Mouse (Mus musculus): ENCODE measurements around the gene Rapgef2. TPM values are rescaled to one million over a fixed set of nuclear protein-coding genes. Genes with fewer than 3 reads are reported as not detected.

Gene Rapgef2
- polyA plus RNA-seq, 2 experiments, result 1.2 TPM

GRCm38 (mm10) chr3:79039666-79040450 is 246.5 kb downstream of the Rapgef2 start:
- no peak for ATAC-seq (ENCODE audit: insufficient read depth)
- WGBS (ENCODE audit: insufficient replicate concordance), result 34% methylated on average over 2 of the region's 2 CpGs
- TF ChIP-seq CTCF (IDR thresholded peaks at IDR 0.05; ENCODE audit: low read depth) (no peak), EP300 (IDR thresholded peaks at IDR 0.05; ENCODE audit: low read depth) (no peak)
- Histone ChIP-seq H3K4me1 (replicated peaks; ENCODE audit: control insufficient read depth in 2 of 2, insufficient read depth in 2 of 2, low read length in 1 of 2) (0 out of 4 replicates have a peak, but pooled peaks cover 0 to 1% of the 10 kb centered on the region in 2 experiments), H3K36me3 (replicated peaks; ENCODE audit: control insufficient read depth, insufficient read depth, low read depth) (no peaks in the 10 kb centered on the region), H3K9me3 (ENCODE audit: control insufficient read depth, low read length) (no peaks in the 10 kb centered on the region), H3K4me3 (ENCODE audit: insufficient read depth in 1 of 2, low read depth in 2 of 2, low read length in 2 of 2) (no peak overlapping the region), H3K9ac (replicated peaks) (no peak overlapping the region), H3K27me3 (ENCODE audit: control insufficient read depth, insufficient read depth, low read length) (no peaks in the 10 kb centered on the region), H3K27ac (no peak overlapping the region), H3K4me2 (ENCODE audit: low read depth) (no peak overlapping the region)
- DNase-seq (ENCODE audit: low read depth in 3 of 3, low spot score in 3 of 3), result no peak

- H3K9ac ChIP-seq (replicated peaks), result no peak overlapping the region
- H3K27me3 ChIP-seq (ENCODE audit: control insufficient read depth, insufficient read depth, low read length), result no peaks in the 10 kb centered on the region
- ATAC-seq (ENCODE audit: insufficient read depth) (no peak), DNase-seq (ENCODE audit: low read depth in 3 of 3, low spot score in 3 of 3) (no peak)
- no peak for TF ChIP-seq EP300 (IDR thresholded peaks at IDR 0.05; ENCODE audit: low read depth)
- TF ChIP-seq CTCF (IDR thresholded peaks at IDR 0.05; ENCODE audit: low read depth), result no peak
- no peak overlapping the region for H3K4me2 ChIP-seq (ENCODE audit: low read depth)
- H3K27ac ChIP-seq, result no peak overlapping the region
- no peaks in the 10 kb centered on the region for H3K9me3 ChIP-seq (ENCODE audit: control insufficient read depth, low read length)
- H3K4me1 ChIP-seq (replicated peaks; ENCODE audit: control insufficient read depth in 2 of 2, insufficient read depth in 2 of 2, low read length in 1 of 2), result 0 out of 4 replicates have a peak, but pooled peaks cover 0 to 1% of the 10 kb centered on the region in 2 experiments
- no peaks in the 10 kb centered on the region for H3K36me3 ChIP-seq (replicated peaks; ENCODE audit: control insufficient read depth, insufficient read depth, low read depth)
- no peak overlapping the region for H3K4me3 ChIP-seq (ENCODE audit: insufficient read depth in 1 of 2, low read depth in 2 of 2, low read length in 2 of 2)
- WGBS (ENCODE audit: insufficient replicate concordance), result 54% methylated on average over 2 of the region's 2 CpGs
Measured at GRCm38 (mm10) chr3:79039008-79039407, 247.3 kb downstream of the Rapgef2 start.

- Histone ChIP-seq H3K27me3 (ENCODE audit: control insufficient read depth, insufficient read depth, low read length) (no peaks in the 10 kb centered on the region), H3K4me3 (ENCODE audit: insufficient read depth in 1 of 2, low read depth in 2 of 2, low read length in 2 of 2) (no peak overlapping the region), H3K4me2 (ENCODE audit: low read depth) (no peak overlapping the region), H3K9ac (replicated peaks) (no peak overlapping the region), H3K9me3 (ENCODE audit: control insufficient read depth, low read length) (no peaks in the 10 kb centered on the region), H3K36me3 (replicated peaks; ENCODE audit: control insufficient read depth, insufficient read depth, low read depth) (no peaks in the 10 kb centered on the region), H3K4me1 (replicated peaks; ENCODE audit: control insufficient read depth in 2 of 2, insufficient read depth in 2 of 2, low read length in 1 of 2) (no peaks in the 10 kb centered on the region; a peak in 1 of 4 replicates), H3K27ac (no peak overlapping the region)
- no peak for DNase-seq (ENCODE audit: low read depth in 3 of 3, low spot score in 3 of 3)
- WGBS (ENCODE audit: insufficient replicate concordance), result 70% methylated on average over 2 of the region's 2 CpGs
- TF ChIP-seq CTCF (IDR thresholded peaks at IDR 0.05; ENCODE audit: low read depth) (no peak), EP300 (IDR thresholded peaks at IDR 0.05; ENCODE audit: low read depth) (no peak)
- ATAC-seq (ENCODE audit: insufficient read depth), result no peak
Measured at GRCm38 (mm10) chr3:79034457-79034856, 251.9 kb downstream of the Rapgef2 start.

GRCm38 (mm10) chr3:79030855-79031254 is 255.5 kb downstream of the Rapgef2 start:
- H3K4me3 ChIP-seq (ENCODE audit: insufficient read depth in 1 of 2, low read depth in 2 of 2, low read length in 2 of 2), result no peak overlapping the region
- no peaks in the 10 kb centered on the region for H3K36me3 ChIP-seq (replicated peaks; ENCODE audit: control insufficient read depth, insufficient read depth, low read depth)
- DNase-seq (ENCODE audit: low read depth in 3 of 3, low spot score in 3 of 3) (no peak), ATAC-seq (ENCODE audit: insufficient read depth) (no peak)
- no peak overlapping the region for H3K4me2 ChIP-seq (ENCODE audit: low read depth)
- no peaks in the 10 kb centered on the region for H3K27me3 ChIP-seq (ENCODE audit: control insufficient read depth, insufficient read depth, low read length)
- no peak for TF ChIP-seq CTCF (IDR thresholded peaks at IDR 0.05; ENCODE audit: low read depth)
- 0 out of 2 replicates have a peak, but pooled peaks have one; percentile 11 for TF ChIP-seq EP300 (IDR thresholded peaks at IDR 0.05; ENCODE audit: low read depth)
- no peaks in the 10 kb centered on the region for H3K9me3 ChIP-seq (ENCODE audit: control insufficient read depth, low read length)
- no peak overlapping the region for H3K27ac ChIP-seq
- H3K4me1 ChIP-seq (replicated peaks; ENCODE audit: control insufficient read depth in 2 of 2, insufficient read depth in 2 of 2, low read length in 1 of 2), result peaks cover 0 to 11% of the 10 kb centered on the region in 2 experiments; a peak in 2 of 4 replicates
- no peak overlapping the region for H3K9ac ChIP-seq (replicated peaks)
- 47% methylated on average over 4 of the region's 4 CpGs for WGBS (ENCODE audit: insufficient replicate concordance)

- Histone ChIP-seq H3K4me3 (ENCODE audit: insufficient read depth in 1 of 2, low read depth in 2 of 2, low read length in 2 of 2) (no peak overlapping the region), H3K27me3 (ENCODE audit: control insufficient read depth, insufficient read depth, low read length) (no peaks in the 10 kb centered on the region), H3K4me2 (ENCODE audit: low read depth) (peak overlapping the region; percentile 8; the same call in 1 of the 2 replicates), H3K27ac (no peak overlapping the region), H3K36me3 (replicated peaks; ENCODE audit: control insufficient read depth, insufficient read depth, low read depth) (no peaks in the 10 kb centered on the region), H3K9me3 (ENCODE audit: control insufficient read depth, low read length) (no peaks in the 10 kb centered on the region), H3K4me1 (replicated peaks; ENCODE audit: control insufficient read depth in 2 of 2, insufficient read depth in 2 of 2, low read length in 1 of 2) (peaks cover 0 to 11% of the 10 kb centered on the region in 2 experiments; a peak in 2 of 4 replicates), H3K9ac (replicated peaks) (no peak overlapping the region)
- ATAC-seq (ENCODE audit: insufficient read depth) (peak; percentile 80), DNase-seq (ENCODE audit: low read depth in 3 of 3, low spot score in 3 of 3) (peak; percentile 13 to 39 (median 25))
- no peak for TF ChIP-seq CTCF (IDR thresholded peaks at IDR 0.05; ENCODE audit: low read depth)
- TF ChIP-seq EP300 (IDR thresholded peaks at IDR 0.05; ENCODE audit: low read depth), result peak; percentile 87
- 9% methylated on average over 14 of the region's 14 CpGs for WGBS (ENCODE audit: insufficient replicate concordance)
Measured at GRCm38 (mm10) chr3:79028153-79028878, 258.0 kb downstream of the Rapgef2 start.

All from liver, embryonic 14.5 days (tissue).